Mouse (Mus musculus) bone marrow, adult 2 months (tissue): Measurements from ENCODE around the gene Rgs3. TPM values are rescaled to one million over a fixed set of nuclear protein-coding genes. Genes with fewer than 3 reads are reported as not detected.

Experiments
- H3K27ac ChIP-seq: fragments of 200-500 bp; 2 replicates; pipeline ENCODE4 v1.5.1; 2012; ENCODE audit warnings: low read depth, mild to moderate bottlenecking, control low read depth, inconsistent platforms, low read length; ENCODE audit not compliant: control insufficient read depth, poor library complexity, insufficient read depth
- H3K4me1 ChIP-seq: fragments of 200-500 bp; 2 replicates; pipeline ENCODE4 v1.6.1; 2011; ENCODE audit warnings: low read length; ENCODE audit not compliant: control insufficient read depth, insufficient read depth
- H3K4me3 ChIP-seq: fragments of 200-500 bp; replicated peaks from 2 replicates; pipeline ENCODE3; 2011; ENCODE audit warnings: mild to moderate bottlenecking, low read depth, low read length, control low read depth; ENCODE audit not compliant: control insufficient read depth
- CTCF ChIP-seq: fragments of 200-500 bp; IDR thresholded peaks from 2 replicates; pipeline ENCODE4 v1.5.1; 2011; ENCODE audit warnings: low read length, control low read depth; ENCODE audit not compliant: control insufficient read depth, insufficient read depth
- POLR2A ChIP-seq: fragments of 200-500 bp; IDR thresholded peaks from 2 replicates; pipeline ENCODE4 v1.6.1; 2011; ENCODE audit warnings: low read depth, mild to moderate bottlenecking, control low read depth, low read length, borderline replicate concordance; ENCODE audit not compliant: control insufficient read depth
- WGBS: fragments of 180-500 bp; shearing (Covaris S2); methylation state at CpG from one replicate; pipeline ENCODE4 v1.1.7; 2018; 5-methylcytosine and 5-hydroxymethylcytosine counted together
- polyA plus RNA-seq: library from polyadenylated mRNA; stranded (reverse); fragments of >200 nt; gene quantifications from 2 replicates; pipeline ENCODE4 v1.2.4, GENCODE M21; 2011; ENCODE audit warnings: low replicate concordance; ENCODE audit not compliant: missing spikeins, insufficient read depth, insufficient read length

Rgs3 gene
- polyA plus RNA-seq, 1 experiment: 27.0 TPM

DNA sequence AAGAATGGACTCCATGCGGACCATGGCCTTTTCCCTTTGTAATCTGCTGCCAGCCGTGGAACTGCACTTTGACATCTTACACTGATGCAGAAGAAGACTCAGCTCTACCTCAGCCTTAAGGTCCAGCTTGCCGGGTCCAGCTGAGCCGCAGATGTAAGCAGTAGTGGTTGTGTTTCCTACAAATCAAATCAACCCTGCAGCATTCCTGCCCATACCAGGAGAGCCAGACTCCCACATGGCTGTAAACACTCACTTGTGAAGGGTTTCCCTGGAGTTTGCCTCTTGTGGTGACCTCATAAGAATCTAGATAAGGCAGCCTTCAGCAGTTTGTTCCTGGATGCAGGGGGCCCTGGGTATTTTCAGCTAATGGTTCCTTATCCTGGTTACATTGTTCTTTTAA lies 6.9 kb downstream of the Rgs3 start:
- H3K27ac ChIP-seq: no peak overlapping the region
- H3K4me1 ChIP-seq: no peaks in the 10 kb centered on the region
- 87% methylated on average over 4 of the region's 4 CpGs for WGBS
- no peak overlapping the region for H3K4me3 ChIP-seq
- no peak for TF ChIP-seq POLR2A
- no peak for TF ChIP-seq CTCF

DNA sequence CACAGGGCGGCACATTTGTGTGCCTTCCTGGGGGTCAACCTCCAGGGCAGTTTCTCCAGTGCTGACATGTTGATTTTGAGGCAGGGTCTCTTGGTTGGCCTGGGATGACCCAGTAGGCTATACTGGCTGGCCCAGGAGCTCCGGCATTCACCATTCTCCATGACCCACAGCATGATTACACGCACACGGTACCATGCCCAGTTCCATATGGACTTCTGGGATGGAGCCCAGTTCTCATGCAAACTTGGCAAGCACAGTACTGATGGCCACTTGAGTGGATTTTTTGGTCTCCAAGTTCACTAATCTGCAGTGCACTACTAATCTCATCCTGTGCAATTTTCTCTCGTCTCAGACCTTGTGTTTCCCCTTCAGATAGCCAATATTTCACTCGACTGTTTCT lies 8.0 kb downstream of the Rgs3 start:
- Histone ChIP-seq H3K27ac (no peak overlapping the region), H3K4me1 (no peaks in the 10 kb centered on the region), H3K4me3 (no peak overlapping the region)
- 80% methylated on average over 6 of the region's 6 CpGs for WGBS
- TF ChIP-seq POLR2A (no peak), CTCF (no peak)

DNA sequence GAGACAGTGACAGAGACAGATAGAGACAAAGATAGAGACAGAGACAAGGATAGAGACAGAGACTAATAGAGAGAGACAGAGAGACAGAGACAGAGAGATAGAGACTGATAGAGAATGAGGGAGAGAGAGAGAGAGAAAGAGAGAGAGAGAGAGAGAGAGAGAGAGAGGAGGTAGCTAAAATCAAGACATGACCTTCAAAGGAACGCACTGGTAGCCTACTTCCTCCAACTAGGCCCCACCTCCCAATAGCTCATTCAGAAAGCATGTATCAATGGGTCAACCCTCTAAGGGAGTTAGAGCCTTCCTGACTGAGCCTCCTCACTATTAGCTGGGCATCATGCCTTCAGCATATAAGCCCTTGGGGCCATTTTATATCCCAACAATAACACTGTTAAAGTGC lies 8.7 kb downstream of the Rgs3 start:
- TF ChIP-seq CTCF (no peak), POLR2A (no peak)
- Histone ChIP-seq H3K27ac (no peak overlapping the region), H3K4me3 (no peak overlapping the region), H3K4me1 (no peaks in the 10 kb centered on the region)
- 55% methylated on average over 1 of the region's 1 CpGs for WGBS

DNA sequence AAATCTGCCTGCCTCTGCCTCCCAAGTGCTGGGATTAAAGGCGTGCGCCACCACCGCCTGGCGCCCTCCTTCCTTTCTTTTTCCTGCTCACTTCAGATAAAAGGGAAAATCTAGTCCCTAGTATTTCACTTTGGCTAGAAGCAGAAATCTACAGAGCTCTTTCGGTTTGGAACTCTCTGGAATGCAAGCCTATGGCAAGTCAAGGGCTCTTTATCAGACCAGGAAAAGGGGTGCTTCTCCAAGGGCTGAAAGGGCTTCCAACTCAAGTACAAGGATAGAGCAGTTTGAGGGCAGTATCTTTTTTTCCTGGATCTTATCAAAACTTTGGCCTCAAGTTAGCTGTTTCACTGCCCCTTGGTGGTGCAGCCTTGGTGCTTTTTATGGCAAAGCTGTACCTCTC lies 10.0 kb downstream of the Rgs3 start:
- H3K4me3 ChIP-seq: no peak overlapping the region
- 88% methylated on average over 5 of the region's 5 CpGs for WGBS
- no peak for TF ChIP-seq POLR2A
- TF ChIP-seq CTCF: no peak
- H3K4me1 ChIP-seq: no peaks in the 10 kb centered on the region
- H3K27ac ChIP-seq: no peak overlapping the region

DNA sequence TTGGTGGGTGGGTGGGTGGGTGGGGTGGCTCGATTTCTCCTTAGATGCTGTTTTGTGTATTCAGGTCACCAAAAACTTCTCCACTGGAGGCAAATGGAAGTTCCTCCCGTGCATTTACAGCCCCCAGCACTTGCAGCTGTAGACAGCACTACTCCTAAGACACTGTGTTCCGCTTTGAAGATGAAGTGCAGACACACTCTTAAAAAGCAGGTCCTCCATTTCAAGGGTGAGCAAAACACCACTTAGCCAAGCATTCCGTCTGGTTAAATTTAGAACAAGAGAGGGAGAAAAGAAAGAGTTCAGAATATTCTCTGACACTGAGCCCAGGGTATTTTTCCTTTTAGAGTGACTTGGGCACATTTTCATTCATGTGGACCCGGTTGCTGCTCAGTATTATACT lies 10.4 kb downstream of the Rgs3 start:
- no peak for TF ChIP-seq POLR2A
- no peak for TF ChIP-seq CTCF
- H3K4me3 ChIP-seq: no peak overlapping the region
- no peaks in the 10 kb centered on the region for H3K4me1 ChIP-seq
- no peak overlapping the region for H3K27ac ChIP-seq
- WGBS: 68% methylated on average over 5 of the region's 5 CpGs

DNA sequence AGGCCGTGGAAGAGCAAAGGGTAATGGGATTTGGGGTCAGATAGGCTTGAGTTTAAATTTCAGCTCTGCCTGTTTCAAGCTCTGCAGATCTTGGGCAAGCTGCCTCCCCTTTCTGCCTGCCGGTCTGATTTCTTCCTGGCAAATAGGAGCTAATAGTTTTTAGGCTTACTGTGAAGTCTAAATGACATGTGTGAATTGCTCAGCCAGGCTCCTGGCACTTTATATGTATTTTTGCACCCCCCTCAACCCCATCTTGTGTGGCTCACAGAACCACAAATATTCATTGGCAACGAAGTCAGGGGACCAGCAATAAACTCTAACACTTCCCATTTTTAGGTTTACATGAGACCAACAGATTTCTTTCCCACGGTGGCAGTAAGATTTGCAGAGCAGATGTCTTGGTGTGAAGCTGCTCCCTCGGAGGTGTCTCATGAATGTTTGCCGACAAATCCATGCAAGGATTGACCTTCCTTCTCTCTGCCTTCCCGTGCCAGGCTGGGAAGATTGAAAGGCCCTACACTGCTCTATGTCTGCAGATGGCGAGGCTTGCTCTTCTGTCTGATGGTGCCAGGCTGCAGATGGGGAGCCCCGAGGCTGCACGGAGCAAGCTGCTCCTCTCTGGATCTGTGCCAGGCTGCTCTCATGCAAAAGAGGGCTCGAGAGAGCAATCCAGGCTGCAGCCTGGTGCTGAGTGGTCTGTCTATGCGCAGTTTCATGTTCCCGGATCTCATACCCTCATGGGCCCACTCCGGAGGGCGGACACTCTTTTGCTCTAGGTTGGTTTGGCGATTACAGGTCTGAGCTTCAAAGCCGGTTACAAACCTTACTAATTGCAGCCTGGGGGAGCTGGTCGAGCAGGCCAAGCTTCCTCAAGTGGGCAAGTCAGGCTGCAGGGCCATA lies 23.0 kb downstream of the Rgs3 start:
- H3K4me1 ChIP-seq: peaks cover 1% of the 10 kb centered on the region; the same call in 1 of the 2 replicates
- 18% methylated on average over 18 of the region's 18 CpGs for WGBS
- TF ChIP-seq POLR2A (no peak), CTCF (no peak)
- no peak overlapping the region for H3K4me3 ChIP-seq
- H3K27ac ChIP-seq: no peak overlapping the region

DNA sequence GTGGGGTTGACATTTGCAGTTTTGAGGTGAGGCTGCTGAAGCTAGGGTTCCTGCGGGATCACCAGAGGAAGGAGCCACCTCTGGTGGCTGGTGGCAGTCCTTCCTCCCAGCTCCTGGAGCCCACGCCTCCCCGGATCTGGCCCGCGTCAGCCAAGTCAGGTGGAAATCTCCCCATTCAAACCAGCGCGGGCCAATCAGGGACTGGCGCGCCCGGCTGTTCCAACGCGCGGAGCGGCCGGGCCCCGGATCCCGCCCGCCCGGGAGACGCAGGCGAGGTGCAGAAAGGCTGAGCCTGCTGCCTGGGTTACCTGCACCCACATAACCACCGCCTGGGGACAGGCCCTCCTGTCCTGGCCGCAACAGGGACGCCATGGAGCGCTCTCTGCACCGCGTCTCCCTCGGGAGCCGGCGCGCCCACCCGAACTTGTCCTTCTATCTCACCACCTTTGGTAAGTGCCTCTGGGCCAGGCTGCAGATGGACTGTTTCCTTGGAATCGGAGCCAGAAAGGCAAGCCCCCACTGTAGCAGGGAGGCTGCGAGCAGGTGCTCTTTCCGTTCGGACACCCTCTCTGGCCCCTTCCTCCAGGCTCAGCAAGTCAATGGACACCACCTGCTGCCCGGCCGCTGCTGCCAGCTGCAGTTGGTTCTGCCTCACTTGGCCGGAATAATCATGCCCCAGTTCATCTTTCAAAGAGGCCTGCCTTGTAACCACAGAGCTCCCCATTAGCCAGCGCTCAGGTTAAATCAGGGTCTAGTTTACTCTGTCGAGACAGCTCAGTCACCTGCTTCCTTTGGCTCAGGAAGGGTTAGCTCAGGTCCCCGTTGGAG lies 23.8 kb downstream of the Rgs3 start:
- Histone ChIP-seq H3K4me3 (peak overlapping the region; percentile 28), H3K4me1 (peaks cover 1% of the 10 kb centered on the region; the same call in 1 of the 2 replicates), H3K27ac (no peak overlapping the region)
- 2% methylated on average over 42 of the region's 42 CpGs for WGBS
- no peak for TF ChIP-seq POLR2A
- TF ChIP-seq CTCF: no peak

DNA sequence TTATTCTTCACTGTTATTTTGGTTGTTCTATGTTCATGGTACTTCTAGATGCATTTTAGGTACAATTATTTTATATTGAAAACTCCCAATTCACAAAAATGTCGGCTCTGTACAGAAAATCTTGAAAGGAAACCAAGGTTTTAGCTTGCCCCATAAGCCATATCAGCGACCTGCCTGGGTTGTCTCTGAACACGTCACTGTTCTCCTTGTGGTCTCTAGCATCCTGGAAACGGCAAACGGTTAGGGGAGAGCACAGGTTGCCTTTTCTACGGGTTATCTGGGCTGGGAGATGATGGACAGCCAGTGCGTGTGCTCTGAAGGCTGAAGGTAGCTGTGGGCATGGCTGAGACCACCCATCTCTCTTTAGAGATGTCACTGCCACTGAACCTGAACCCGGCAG lies 27.4 kb downstream of the Rgs3 start:
- peaks cover 1% of the 10 kb centered on the region; the same call in 1 of the 2 replicates for H3K4me1 ChIP-seq
- TF ChIP-seq POLR2A (no peak), CTCF (no peak)
- H3K27ac ChIP-seq: no peak overlapping the region
- H3K4me3 ChIP-seq: no peak overlapping the region
- 50% methylated on average over 8 of the region's 8 CpGs for WGBS
